Comparison of ENCODE assay signal across 11 mouse cellular contexts in genomic region chr2:91354727-91355403, GRCm38 (mm10).
DNase-seq lines count a peak whose midpoint lies in the region; ATAC-seq and TF ChIP-seq lines count a peak whose summit lies in the region.
"Had no signal": no experiment of that assay in that cellular context is flagged by ENCODE, and none has a peak within 500 bp of the region (broad histone marks: within the 10 kb centered on the region; RNA-seq: fewer than 3 reads in every experiment).

No protein-coding gene starts in this region.

- peak; percentile 59 for ATAC-seq in heart, embryonic 11.5 days (replicated peaks; ENCODE audit: insufficient number of reproducible peaks, low FRiP score, low TSS enrichment)
- ATAC-seq in lung, postnatal 0 days, result no peak
- no peak for ATAC-seq in hindbrain, postnatal 0 days

- TF ChIP-seq CTCF in lung, postnatal 0 days (IDR thresholded peaks at IDR 0.05), result no peak
- no peak for TF ChIP-seq CTCF in hindbrain, postnatal 0 days (IDR thresholded peaks at IDR 0.05; ENCODE audit: low read depth)

- intact Hi-C loops in heart, postnatal 36 days (cut with DNase I), result no loop called here

- H3K4me1 ChIP-seq in heart, embryonic 11.5 days (ENCODE audit: control insufficient read depth, insufficient read depth, low read length), result peaks cover 4% of the 10 kb centered on the region
- peaks cover 12% of the 10 kb centered on the region for H3K4me1 ChIP-seq in lung, postnatal 0 days (ENCODE audit: insufficient read depth, low read depth, low read length)
- H3K4me1 ChIP-seq in hindbrain, postnatal 0 days (ENCODE audit: insufficient read depth, low read length), result no peaks in the 10 kb centered on the region
- H3K4me1 ChIP-seq: limb, embryonic 13.5 days had no signal

- WGBS in heart, embryonic 11.5 days (ENCODE audit: insufficient replicate concordance), result 49% methylated on average over 6 of the region's 6 CpGs
- WGBS in lung, postnatal 0 days, result 27% methylated on average over 6 of the region's 6 CpGs
- WGBS in hindbrain, postnatal 0 days, result 64% methylated on average over 6 of the region's 6 CpGs

- H3K27me3 ChIP-seq in heart, embryonic 11.5 days (ENCODE audit: control insufficient read depth, insufficient read depth, low read length), result no peaks in the 10 kb centered on the region
- no peaks in the 10 kb centered on the region for H3K27me3 ChIP-seq in lung, postnatal 0 days (replicated peaks; ENCODE audit: insufficient read depth, low read length)
- H3K27me3 ChIP-seq in hindbrain, postnatal 0 days (ENCODE audit: insufficient read depth, low read length), result no peaks in the 10 kb centered on the region
- H3K27me3 ChIP-seq: forebrain, embryonic 12.5 days; limb, embryonic 13.5 days had no signal

- H3K4me2 ChIP-seq in heart, embryonic 11.5 days, result no peak overlapping the region
- H3K4me2 ChIP-seq in lung, postnatal 0 days (replicated peaks; ENCODE audit: low read depth, low read length), result no peak overlapping the region
- H3K4me2 ChIP-seq in hindbrain, postnatal 0 days (ENCODE audit: low read depth, low read length), result no peak overlapping the region
- H3K4me2 ChIP-seq: forebrain, embryonic 12.5 days; limb, embryonic 13.5 days had no signal

- no peaks in the 10 kb centered on the region for H3K9me3 ChIP-seq in heart, embryonic 11.5 days (replicated peaks; ENCODE audit: control insufficient read depth, low read length)
- H3K9me3 ChIP-seq in lung, postnatal 0 days (ENCODE audit: low read length), result no peaks in the 10 kb centered on the region
- H3K9me3 ChIP-seq in hindbrain, postnatal 0 days (ENCODE audit: low read length), result no peaks in the 10 kb centered on the region
- H3K9me3 ChIP-seq: forebrain, embryonic 12.5 days; limb, embryonic 13.5 days had no signal

- no peak for TF ChIP-seq EP300 in lung, postnatal 0 days (IDR thresholded peaks at IDR 0.05)

- DNase-seq in heart, postnatal 36 days, result no peak
- DNase-seq in lung, postnatal 0 days (ENCODE audit: low spot score), result peak; percentile 35
- no peak for DNase-seq in lung, postnatal 14 days
- DNase-seq in hindbrain, postnatal 0 days (ENCODE audit: low spot score), result no peak
- peak; percentile 49 to 80 for DNase-seq in spleen, postnatal 10 days (ENCODE audit: low spot score in 2 of 2)
- no peak for DNase-seq in right cerebral cortex, postnatal 10 days (ENCODE audit: low spot score in 2 of 2)
- DNase-seq in adrenal gland, adult 18-20 months (ENCODE audit: low spot score in 2 of 2), result no peak
- DNase-seq: midbrain, embryonic 14.5 days had no signal

- peak overlapping the region; percentile 10; the same call in 1 of the 2 replicates for H3K27ac ChIP-seq in heart, embryonic 11.5 days (ENCODE audit: low read depth, low read length)
- peak overlapping the region; percentile 68 for H3K27ac ChIP-seq in lung, postnatal 0 days (ENCODE audit: low read length)
- 0 out of 2 replicates have a peak overlapping the region, but pooled peaks have one; percentile 11 for H3K27ac ChIP-seq in hindbrain, postnatal 0 days
- H3K27ac ChIP-seq: forebrain, embryonic 12.5 days; limb, embryonic 13.5 days had no signal

- no peaks in the 10 kb centered on the region for H3K36me3 ChIP-seq in heart, embryonic 11.5 days (ENCODE audit: control insufficient read depth, insufficient read depth, low read length)
- H3K36me3 ChIP-seq in lung, postnatal 0 days (ENCODE audit: insufficient read depth, low read length), result no peaks in the 10 kb centered on the region
- no peaks in the 10 kb centered on the region for H3K36me3 ChIP-seq in hindbrain, postnatal 0 days (ENCODE audit: insufficient read depth, low read length)
- H3K36me3 ChIP-seq: forebrain, embryonic 12.5 days; limb, embryonic 13.5 days had no signal

- no peak overlapping the region for H3K4me3 ChIP-seq in heart, embryonic 11.5 days (ENCODE audit: low read depth, low read length)
- H3K4me3 ChIP-seq in lung, postnatal 0 days (ENCODE audit: low read depth, low read length), result no peak overlapping the region
- no peak overlapping the region for H3K4me3 ChIP-seq in hindbrain, postnatal 0 days (ENCODE audit: low read length)
- H3K4me3 ChIP-seq: forebrain, embryonic 12.5 days; limb, embryonic 13.5 days had no signal

- no peak overlapping the region for H3K9ac ChIP-seq in heart, embryonic 11.5 days (ENCODE audit: low read depth, low read length)
- H3K9ac ChIP-seq in lung, postnatal 0 days (replicated peaks; ENCODE audit: low read depth), result no peak overlapping the region
- no peak overlapping the region for H3K9ac ChIP-seq in hindbrain, postnatal 0 days (replicated peaks; ENCODE audit: low read length)
- H3K9ac ChIP-seq: forebrain, embryonic 12.5 days; limb, embryonic 13.5 days had no signal

Comparison
In these comparisons a context has a peak if more than half of its experiments do, and no peak if none do; other contexts are left out.
1. DNase-seq: peak in lung, postnatal 0 days (single experiment) and spleen, postnatal 10 days (2 of 2); none in heart, postnatal 36 days (0 of 2), lung, postnatal 14 days (single experiment), hindbrain, postnatal 0 days (single experiment), right cerebral cortex, postnatal 10 days (0 of 2) and adrenal gland, adult 18-20 months (0 of 2).
2. H3K27ac ChIP-seq: peak in every context shown above with its lines; median percentile 68 in lung, postnatal 0 days; 11 in hindbrain, postnatal 0 days; 10 in heart, embryonic 11.5 days.